Mouse (Mus musculus) forebrain, embryonic 12.5 days (tissue): Measurements from ENCODE around the gene Gm20817. TPM values are rescaled to one million over a fixed set of nuclear protein-coding genes. Genes with fewer than 3 reads are reported as not detected.
"Not testable (repeated sequence)": the region's sequence is repeated elsewhere in the genome, so short reads cannot be mapped to it uniquely, and the experiment has no call there.

Experiments
- ATAC-seq: fragments of 200-750 bp; cut with Nextera tagmentation; 2 replicates; pipeline ENCODE4 v1.8.0; 2017; ENCODE audit warnings: moderate TSS enrichment; ENCODE audit not compliant: low FRiP score
- H3K27ac ChIP-seq: fragments of 300-500 bp; sonication (generic); 2 replicates; pipeline ENCODE4 v1.5.1; 2016; ENCODE audit warnings: mild to moderate bottlenecking
- H3K27me3 ChIP-seq: fragments of 300-500 bp; sonication (generic); 2 replicates; pipeline ENCODE4 v1.6.1; 2016; ENCODE audit warnings: mild to moderate bottlenecking
- H3K36me3 ChIP-seq: fragments of 300-500 bp; sonication (generic); replicated peaks from 2 replicates; pipeline ENCODE4 v1.6.1; 2016; ENCODE audit warnings: mild to moderate bottlenecking
- H3K4me1 ChIP-seq: fragments of 300-500 bp; sonication (generic); 2 replicates; pipeline ENCODE4 v1.6.1; 2016
- H3K4me2 ChIP-seq: fragments of 300-500 bp; sonication (generic); 2 replicates; pipeline ENCODE4 v1.6.1; 2016; ENCODE audit warnings: mild to moderate bottlenecking, moderate library complexity
- H3K4me3 ChIP-seq: fragments of 300-500 bp; sonication (generic); replicated peaks from 2 replicates; pipeline ENCODE4 v1.5.1; 2016; ENCODE audit warnings: mild to moderate bottlenecking
- H3K9ac ChIP-seq: fragments of 300-500 bp; sonication (generic); 2 replicates; pipeline ENCODE4 v1.6.1; 2016; ENCODE audit warnings: mild to moderate bottlenecking
- H3K9me3 ChIP-seq: fragments of 300-500 bp; sonication (generic); 2 replicates; pipeline ENCODE4 v1.6.1; 2016
- WGBS: fragments of 180-500 bp; shearing (Covaris S2); methylation state at CpG from one replicate; pipeline ENCODE4 v1.1.7; 2016; 5-methylcytosine and 5-hydroxymethylcytosine counted together
- polyA plus RNA-seq: library from polyadenylated mRNA; unstranded; fragments of >200 nt; fragmentation: Nextera tagmentation; extraction: Ambion mirVana; gene quantifications from 2 replicates; pipeline ENCODE4 v1.2.1, GENCODE M21; 2016

The Gm20817 gene
- not detected in 2 replicates for polyA plus RNA-seq

DNA sequence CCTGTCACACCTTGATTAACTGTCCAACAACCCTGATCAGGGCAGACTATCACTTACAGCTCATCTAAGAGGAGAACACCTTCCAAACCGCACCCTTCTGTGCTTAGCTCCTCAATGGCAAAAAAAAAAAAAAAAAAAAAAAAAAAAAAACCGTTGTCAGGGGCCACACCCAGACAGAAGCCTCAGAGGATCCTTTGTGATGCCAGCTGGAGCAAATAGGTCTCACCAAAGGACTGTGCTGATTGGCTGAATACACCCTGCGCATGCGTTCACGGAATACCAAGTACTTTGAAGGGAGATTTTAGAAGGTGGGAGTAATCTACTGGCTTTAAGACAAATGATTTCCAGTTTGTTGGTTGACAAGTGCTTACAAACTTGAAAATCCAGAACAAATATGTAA lies at the start of gene Gm20817:
Gm20817 (minus strand) TSS at position 101 of the 400 bp plus-strand sequence.
- not testable (repeated sequence) for H3K9me3 ChIP-seq, H3K27me3 ChIP-seq, H3K4me2 ChIP-seq, H3K27ac ChIP-seq, H3K4me3 ChIP-seq, H3K9ac ChIP-seq, H3K36me3 ChIP-seq, H3K4me1 ChIP-seq, ATAC-seq
- WGBS: no CpG with 5 or more reads among the region's 5 CpGs
